Mouse (Mus musculus): ENCODE results near the gene Tcp1. TPM values are rescaled to one million over a fixed set of nuclear protein-coding genes. Genes with fewer than 3 reads are reported as not detected.

Tcp1 gene
- total and polyA plus RNA-seq, 3 experiments: 34.9 to 230 (median 208) TPM

- DNase-seq: no peak
These were observed 58.4 kb downstream of the Tcp1 start for GRCm38 (mm10) chr17:12973851-12974250.

Other genes starting within 250 kb of the Tcp1 start
- 1 to 10 TPM in 1 of 2 experiments, not detected in 1; 1.7 TPM for gene Slc22a1, start 239.9 kb upstream of the Tcp1 start, total RNA-seq (2021)
- 0.11 and 0.29 TPM in 2 replicates for gene Slc22a1, start 239.9 kb upstream of the Tcp1 start, polyA plus RNA-seq (2012; rRNA removed)
- gene Igf2r, start 146.0 kb upstream of the Tcp1 start, total RNA-seq (2021): 10 to 100 TPM; 66.8 to 74.7 TPM
- 21.9 and 23.2 TPM in 2 replicates for gene Igf2r, start 146.0 kb upstream of the Tcp1 start, polyA plus RNA-seq (2012; rRNA removed)
- gene Mas1, start 47.6 kb upstream of the Tcp1 start, total RNA-seq (2021): not detected
- not detected in 2 replicates for gene Mas1, start 47.6 kb upstream of the Tcp1 start, polyA plus RNA-seq (2012; rRNA removed)
- gene Mrgprh, start 39.7 kb upstream of the Tcp1 start, total RNA-seq (2021): under 1 TPM in 1 of 2 experiments, not detected in 1; 0.21 TPM
- gene Mrgprh, start 39.7 kb upstream of the Tcp1 start, polyA plus RNA-seq (2012; rRNA removed): 0.11 TPM in 1 of 2 replicates, not detected in the other
- gene Pnldc1, start 5.5 kb upstream of the Tcp1 start, total RNA-seq (2021): 1 to 10 TPM; 4.6 TPM
- 1.5 and 2.8 TPM in 2 replicates for gene Pnldc1, start 5.5 kb upstream of the Tcp1 start, polyA plus RNA-seq (2012; rRNA removed)
- gene Mrpl18, start 644 bp downstream of the Tcp1 start, total RNA-seq (2021): 10 to 100 TPM; 59.6 to 81.3 TPM
- 24.1 and 26.7 TPM in 2 replicates for gene Mrpl18, start 644 bp downstream of the Tcp1 start, polyA plus RNA-seq (2012; rRNA removed)
- 1 to 10 TPM; 2.4 to 6.4 TPM for gene Acat3, start 24.9 kb downstream of the Tcp1 start, total RNA-seq (2021)
- 0.15 and 0.33 TPM in 2 replicates for gene Acat3, start 24.9 kb downstream of the Tcp1 start, polyA plus RNA-seq (2012; rRNA removed)
- gene Acat2, start 45.0 kb downstream of the Tcp1 start, total RNA-seq (2021): 100 to 1,000 TPM; 108 to 139 TPM
- 19.4 and 20.3 TPM in 2 replicates for gene Acat2, start 45.0 kb downstream of the Tcp1 start, polyA plus RNA-seq (2012; rRNA removed)
- gene Wtap, start 78.5 kb downstream of the Tcp1 start, total RNA-seq (2021): 10 to 100 TPM; 54.5 to 60.2 TPM
- gene Wtap, start 78.5 kb downstream of the Tcp1 start, polyA plus RNA-seq (2012; rRNA removed): 12.2 and 12.8 TPM in 2 replicates
- 100 to 1,000 TPM; 464 to 485 TPM for gene Sod2, start 91.1 kb downstream of the Tcp1 start, total RNA-seq (2021)
- gene Sod2, start 91.1 kb downstream of the Tcp1 start, polyA plus RNA-seq (2012; rRNA removed): 1,090 and 1,205 TPM in 2 replicates
- gene Gpr31b, start 136.6 kb downstream of the Tcp1 start, total RNA-seq (2021): 1 to 10 TPM in 1 of 2 experiments, under 1 TPM in 1; 0.26 to 1.2 TPM
- 0.51 and 1.2 TPM in 2 replicates for gene Gpr31b, start 136.6 kb downstream of the Tcp1 start, polyA plus RNA-seq (2012; rRNA removed)
- under 1 TPM; 0.24 to 0.72 TPM for gene Tcp10b, start 145.4 kb downstream of the Tcp1 start, total RNA-seq (2021)
- 0.09 and 0.10 TPM in 2 replicates for gene Tcp10b, start 145.4 kb downstream of the Tcp1 start, polyA plus RNA-seq (2012; rRNA removed)
- 1 to 10 TPM in 1 of 2 experiments, under 1 TPM in 1; 0.52 to 1.2 TPM for gene Unc93a, start 216.1 kb downstream of the Tcp1 start, total RNA-seq (2021)
- 0.06 and 0.07 TPM in 2 replicates for gene Unc93a, start 216.1 kb downstream of the Tcp1 start, polyA plus RNA-seq (2012; rRNA removed)